Mouse (Mus musculus) midbrain, embryonic 11.5 days (tissue): ENCODE measurements around the gene Il33. TPM values are rescaled to one million over a fixed set of nuclear protein-coding genes. Genes with fewer than 3 reads are reported as not detected.

Experiments used
- ATAC-seq: fragments of 200-750 bp; cut with Nextera tagmentation; 2 replicates; pipeline ENCODE4 v1.8.0; 2017; ENCODE audit warnings: moderate TSS enrichment, moderate library complexity; ENCODE audit not compliant: low FRiP score
- DNase-seq: peaks from one replicate; pipeline ENCODE4 v3.0.0; 2015; ENCODE audit warnings: low spot score; ENCODE audit errors: missing footprints
- H3K27ac ChIP-seq: fragments of 300-500 bp; sonication (generic); 2 replicates; pipeline ENCODE4 v1.5.1; 2014; ENCODE audit warnings: low read depth, low read length
- H3K27me3 ChIP-seq: fragments of 300-500 bp; sonication (generic); 2 replicates; pipeline ENCODE4 v1.6.1; 2014; ENCODE audit warnings: mild to moderate bottlenecking, low read length, moderate library complexity, mixed read lengths; ENCODE audit not compliant: control insufficient read depth, insufficient read depth
- H3K36me3 ChIP-seq: fragments of 300-500 bp; sonication (generic); 2 replicates; pipeline ENCODE4 v1.6.1; 2014; ENCODE audit warnings: mild to moderate bottlenecking, low read length, moderate library complexity, mixed read lengths; ENCODE audit not compliant: control insufficient read depth, insufficient read depth
- H3K4me1 ChIP-seq: fragments of 300-500 bp; sonication (generic); 2 replicates; pipeline ENCODE4 v1.6.1; 2014; ENCODE audit warnings: low read length; ENCODE audit not compliant: control insufficient read depth, insufficient read depth
- H3K4me2 ChIP-seq: fragments of 300-500 bp; sonication (generic); 2 replicates; pipeline ENCODE4 v1.6.1; 2014; ENCODE audit warnings: mild to moderate bottlenecking, moderate library complexity
- H3K4me3 ChIP-seq: fragments of 300-500 bp; sonication (generic); 2 replicates; pipeline ENCODE4 v1.5.1; 2014; ENCODE audit warnings: low read depth, low read length
- H3K9ac ChIP-seq: fragments of 300-500 bp; sonication (generic); 2 replicates; pipeline ENCODE4 v1.6.1; 2014; ENCODE audit warnings: low read length
- H3K9me3 ChIP-seq: fragments of 300-500 bp; sonication (generic); 2 replicates; pipeline ENCODE4 v1.6.1; 2016; ENCODE audit warnings: low read length; ENCODE audit not compliant: control insufficient read depth
- WGBS: fragments of 180-500 bp; shearing (Covaris S2); extraction: QIAGEN DNeasy Blood & Tissue Kit; methylation state at CpG from one replicate; pipeline ENCODE4 v1.1.7; 2014; 5-methylcytosine and 5-hydroxymethylcytosine counted together
- polyA plus RNA-seq: library from polyadenylated mRNA; unstranded; fragments of >200 nt; fragmentation: Nextera tagmentation; extraction: Ambion mirVana; gene quantifications from 2 replicates; pipeline ENCODE4 v1.2.1, GENCODE M21; 2014

The Il33 gene
- polyA plus RNA-seq, 1 experiment from 2014 or later: 0.48 TPM

GRCm38 (mm10) chr19:29963598-29964092, 38.7 kb downstream of the Il33 start:
- Histone ChIP-seq H3K36me3 (no peaks in the 10 kb centered on the region), H3K27ac (no peak overlapping the region), H3K4me2 (no peak overlapping the region), H3K4me3 (no peak overlapping the region), H3K4me1 (no peaks in the 10 kb centered on the region), H3K9me3 (no peaks in the 10 kb centered on the region), H3K27me3 (no peaks in the 10 kb centered on the region), H3K9ac (no peak overlapping the region)
- WGBS: 86% methylated on average over 2 of the region's 2 CpGs
- no peak for ATAC-seq
- DNase-seq: no peak

DNA sequence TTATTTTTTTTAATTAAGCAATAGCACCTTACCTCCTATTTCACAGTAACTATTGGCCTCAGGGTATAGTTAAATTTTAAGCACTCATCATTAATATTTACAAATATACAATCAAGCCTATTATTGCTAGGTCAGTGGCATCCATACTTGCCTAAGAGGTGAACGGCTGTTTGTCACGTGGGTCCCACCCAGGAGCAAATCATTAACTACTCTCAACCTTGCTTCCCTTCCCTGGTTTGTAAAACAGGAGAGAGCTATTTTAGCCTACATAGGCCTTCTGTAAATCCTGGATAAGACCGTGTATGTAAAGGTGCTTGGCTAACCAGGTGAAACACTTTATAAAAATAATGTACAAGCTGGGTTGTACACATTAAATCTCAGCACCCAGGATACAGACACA, 43.0 kb downstream of the Il33 start:
- Histone ChIP-seq H3K9ac (no peak overlapping the region), H3K4me1 (no peaks in the 10 kb centered on the region), H3K9me3 (no peaks in the 10 kb centered on the region), H3K36me3 (no peaks in the 10 kb centered on the region), H3K4me2 (no peak overlapping the region), H3K27ac (no peak overlapping the region), H3K27me3 (no peaks in the 10 kb centered on the region), H3K4me3 (no peak overlapping the region)
- 91% methylated on average over 3 of the region's 3 CpGs for WGBS
- ATAC-seq: no peak
- no peak for DNase-seq

- H3K36me3 ChIP-seq: no peaks in the 10 kb centered on the region
- H3K4me3 ChIP-seq: no peak overlapping the region
- H3K9me3 ChIP-seq: no peaks in the 10 kb centered on the region
- H3K27ac ChIP-seq: no peak overlapping the region
- no peaks in the 10 kb centered on the region for H3K4me1 ChIP-seq
- no peak for ATAC-seq
- H3K9ac ChIP-seq: no peak overlapping the region
- WGBS: 79% methylated on average over 5 of the region's 5 CpGs
- no peak overlapping the region for H3K4me2 ChIP-seq
- DNase-seq: no peak
- H3K27me3 ChIP-seq: no peaks in the 10 kb centered on the region
Measured at GRCm38 (mm10) chr19:29973396-29973795, 48.5 kb downstream of the Il33 start.

DNA sequence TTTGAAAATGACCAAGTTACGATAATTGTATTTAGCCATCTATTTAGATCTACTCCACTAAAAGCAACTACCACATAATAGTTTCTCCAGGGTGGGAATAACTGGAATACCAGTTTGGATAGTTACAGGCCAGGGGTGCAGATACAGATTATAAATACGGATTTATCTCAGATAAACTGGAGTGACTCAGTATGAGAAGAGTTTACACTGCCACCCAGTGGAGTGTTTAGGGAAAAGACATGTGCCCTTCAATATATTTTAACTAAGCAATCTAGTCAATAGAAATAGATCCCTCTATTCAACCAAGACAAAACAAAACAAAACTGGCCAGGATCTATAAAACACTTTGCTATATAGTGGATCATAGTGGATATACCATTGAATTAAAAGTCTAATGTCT, 53.9 kb downstream of the Il33 start:
- WGBS: 64% methylated on average over 2 of the region's 2 CpGs
- no peaks in the 10 kb centered on the region for H3K4me1 ChIP-seq
- no peak for ATAC-seq

DNA sequence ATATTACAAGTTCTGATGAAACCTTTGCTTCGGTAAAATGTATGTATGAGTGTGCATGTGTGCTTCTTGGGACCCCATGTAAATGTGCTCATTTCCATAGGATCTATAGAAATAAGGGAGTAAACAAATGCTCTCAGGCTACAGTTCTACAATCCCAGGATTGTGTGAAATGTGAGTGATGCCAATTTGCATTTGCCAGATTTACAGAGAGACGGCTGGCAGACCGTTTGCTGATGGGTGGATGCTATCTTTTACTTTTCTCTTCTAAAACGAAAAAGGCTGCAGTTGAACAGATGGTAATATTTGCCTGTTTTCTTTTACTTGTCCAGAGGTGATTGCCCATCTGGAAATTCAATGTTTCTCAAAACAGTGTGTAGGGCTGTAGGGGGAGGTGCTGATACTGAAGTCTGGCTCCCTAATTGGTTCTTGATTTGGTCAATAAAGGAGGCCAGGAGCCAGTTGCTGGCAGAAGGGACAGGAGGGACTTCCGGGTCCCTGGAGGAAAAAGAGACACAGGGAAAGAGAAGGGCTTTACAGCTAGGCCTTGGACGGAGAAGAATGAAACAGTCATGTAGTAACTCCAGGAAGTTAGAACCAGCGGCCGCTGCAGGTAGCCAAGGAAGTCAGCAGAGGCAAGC, 54.7 kb downstream of the Il33 start:
- no peak for DNase-seq
- no peaks in the 10 kb centered on the region for H3K4me1 ChIP-seq
- no peaks in the 10 kb centered on the region for H3K36me3 ChIP-seq
- H3K9me3 ChIP-seq: no peaks in the 10 kb centered on the region
- H3K4me2 ChIP-seq: no peak overlapping the region
- no peak overlapping the region for H3K27ac ChIP-seq
- whole genome bisulfite sequencing: 84% methylated on average over 8 of the region's 8 CpGs
- no peak overlapping the region for H3K4me3 ChIP-seq
- H3K9ac ChIP-seq: no peak overlapping the region
- no peak for ATAC-seq
- H3K27me3 ChIP-seq: no peaks in the 10 kb centered on the region

More for the DNA sequence above, 53.9 kb downstream of the Il33 start:
- Histone ChIP-seq H3K9me3 (no peaks in the 10 kb centered on the region), H3K4me2 (no peak overlapping the region), H3K4me3 (no peak overlapping the region), H3K36me3 (no peaks in the 10 kb centered on the region), H3K27ac (no peak overlapping the region), H3K9ac (no peak overlapping the region), H3K27me3 (no peaks in the 10 kb centered on the region)
- DNase-seq: no peak

DNA sequence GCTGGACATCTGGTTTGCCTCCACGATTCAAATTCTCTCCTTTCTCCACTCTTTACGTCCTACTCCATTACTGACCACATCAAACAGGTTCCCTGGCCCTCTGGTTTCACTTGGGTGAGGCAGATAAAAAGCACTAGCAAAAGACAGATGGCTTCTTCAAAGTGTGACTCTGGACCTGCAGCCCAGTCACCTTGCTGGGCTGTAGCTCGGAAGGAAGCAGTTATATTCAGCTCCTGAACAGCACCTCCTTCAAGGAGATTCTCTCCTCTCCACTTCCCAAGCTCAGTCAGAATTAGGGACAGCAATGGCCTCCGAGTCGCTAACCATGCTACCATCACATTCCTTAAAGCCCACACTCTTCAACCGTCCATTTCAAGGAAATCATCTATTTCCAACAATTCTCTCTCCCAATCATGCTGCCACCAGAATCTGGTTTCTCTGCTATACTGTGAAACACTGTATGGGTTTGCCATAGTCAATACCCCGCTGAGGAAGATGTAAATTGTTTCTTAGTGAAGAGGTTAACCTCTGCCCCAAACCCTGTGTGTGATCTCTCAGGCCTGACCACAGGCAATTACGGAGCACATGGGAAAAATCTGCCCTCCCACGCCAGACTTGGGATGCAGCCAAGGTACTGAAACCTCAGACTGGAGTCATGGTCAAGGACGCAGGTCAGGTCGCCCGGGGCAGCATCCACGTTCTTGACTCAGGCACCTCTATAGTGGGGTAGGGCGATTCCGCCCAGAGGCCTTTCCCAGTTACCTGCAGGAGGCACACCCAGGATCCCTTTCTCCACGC, 59.5 kb downstream of the Il33 start:
- Histone ChIP-seq H3K9ac (no peak overlapping the region), H3K27me3 (no peaks in the 10 kb centered on the region), H3K4me2 (no peak overlapping the region), H3K36me3 (no peaks in the 10 kb centered on the region), H3K27ac (no peak overlapping the region), H3K4me3 (no peak overlapping the region), H3K4me1 (no peaks in the 10 kb centered on the region), H3K9me3 (no peaks in the 10 kb centered on the region)
- DNase-seq: no peak
- no peak for ATAC-seq
- WGBS: 72% methylated on average over 16 of the region's 16 CpGs

DNA sequence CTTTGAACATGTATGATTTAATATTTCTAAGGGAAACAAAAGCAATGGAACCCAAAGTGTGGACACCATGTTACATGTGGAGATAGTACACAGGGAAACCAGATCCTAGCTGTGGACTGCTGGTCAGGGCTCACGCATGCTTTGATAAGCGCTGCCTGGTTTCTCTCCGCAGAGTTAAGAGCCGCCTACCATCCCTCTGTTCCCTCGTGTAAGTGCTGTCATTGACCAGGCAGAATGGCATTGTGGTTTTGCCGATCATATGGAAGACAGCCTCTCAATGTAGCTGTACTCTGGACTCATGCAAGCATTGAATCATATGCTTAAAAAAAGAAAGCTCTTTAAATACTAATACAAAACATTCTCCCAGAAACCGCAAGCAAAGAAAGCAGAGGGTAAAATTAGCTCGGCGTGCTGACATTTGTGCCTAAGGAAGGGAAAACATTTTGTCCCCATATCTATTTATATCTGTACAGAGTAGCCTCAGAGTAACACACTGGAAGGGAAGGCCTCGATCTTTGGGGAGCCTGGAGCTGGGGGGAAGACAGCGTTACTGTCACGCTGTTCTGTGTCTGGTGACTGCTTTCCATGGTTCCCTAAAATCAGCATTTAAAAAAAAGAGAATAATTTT, 61.7 kb downstream of the Il33 start:
- no peak for DNase-seq
- no peak for ATAC-seq
- Histone ChIP-seq H3K27ac (no peak overlapping the region), H3K4me3 (no peak overlapping the region), H3K9ac (no peak overlapping the region), H3K9me3 (no peaks in the 10 kb centered on the region), H3K4me1 (no peaks in the 10 kb centered on the region), H3K4me2 (no peak overlapping the region), H3K36me3 (no peaks in the 10 kb centered on the region), H3K27me3 (no peaks in the 10 kb centered on the region)
- 87% methylated on average over 12 of the region's 12 CpGs for WGBS

DNA sequence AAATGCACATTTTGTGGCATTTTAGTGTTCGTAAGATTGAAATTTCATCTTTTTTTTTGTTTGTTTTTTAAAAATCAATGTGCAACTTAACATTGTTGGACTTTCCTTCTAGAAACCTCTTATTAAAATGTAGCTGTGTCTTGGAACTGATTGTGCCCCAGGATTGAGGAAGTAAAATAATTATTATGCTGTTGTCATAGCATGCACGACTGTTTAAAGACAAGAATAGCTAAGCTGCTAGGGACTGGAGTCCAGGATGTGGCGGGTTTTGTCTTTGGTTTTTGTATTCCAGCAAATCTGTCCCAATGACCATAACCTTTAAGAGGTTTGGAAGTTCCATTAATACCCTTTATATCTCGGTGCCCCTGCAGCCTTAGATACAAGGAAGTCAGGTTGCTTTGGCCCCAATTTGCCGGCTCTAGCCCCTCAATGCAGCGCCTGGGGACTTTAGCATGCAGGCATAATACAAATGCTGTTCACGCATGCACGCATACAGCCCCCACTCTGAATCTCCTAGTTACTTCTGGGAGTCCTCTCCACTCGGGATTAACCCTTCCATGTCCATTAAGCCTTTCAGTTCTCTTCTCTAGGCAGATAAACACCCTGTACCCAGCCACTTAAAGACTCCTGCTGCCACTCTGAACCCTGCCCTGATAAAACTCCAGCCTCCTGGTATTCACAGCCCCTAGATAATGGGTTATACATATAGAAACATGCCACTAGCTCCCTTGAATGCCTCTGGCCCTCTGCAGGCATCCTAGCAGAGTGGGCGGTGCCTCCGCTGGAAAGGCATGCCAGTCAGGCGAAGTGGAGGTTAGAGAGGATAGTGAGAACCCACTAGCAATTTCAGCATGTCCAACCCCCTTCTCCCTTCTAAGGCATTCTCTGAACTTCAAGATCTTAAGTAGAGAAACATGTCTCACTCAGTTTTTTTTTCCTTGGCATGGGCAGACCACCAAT, 75.8 kb downstream of the Il33 start:
- Histone ChIP-seq H3K36me3 (no peaks in the 10 kb centered on the region), H3K27me3 (no peaks in the 10 kb centered on the region), H3K4me3 (no peak overlapping the region), H3K9ac (no peak overlapping the region), H3K9me3 (no peaks in the 10 kb centered on the region), H3K4me2 (no peak overlapping the region), H3K4me1 (peaks cover 5% of the 10 kb centered on the region; the same call in 1 of the 2 replicates), H3K27ac (no peak overlapping the region)
- ATAC-seq (peak; percentile 61), DNase-seq (no peak)
- 45% methylated on average over 12 of the region's 12 CpGs for WGBS
